Mouse (Mus musculus) liver, embryonic 11.5 days (tissue): ENCODE results near the gene Cacna1d. TPM values are rescaled to one million over a fixed set of nuclear protein-coding genes. Genes with fewer than 3 reads are reported as not detected.

Experiments used
- ATAC-seq: fragments of 200-750 bp; cut with Nextera tagmentation; replicated peaks from 2 replicates; pipeline ENCODE4 v1.8.0; 2017; ENCODE audit warnings: moderate number of reproducible peaks, mild to moderate bottlenecking, moderate TSS enrichment, moderate library complexity; ENCODE audit not compliant: low FRiP score
- DNase-seq: peaks from one replicate; pipeline ENCODE4 v3.0.0-alpha.2; 2017; ENCODE audit warnings: low spot score
- H3K27ac ChIP-seq: fragments of 300-500 bp; sonication (generic); 2 replicates; pipeline ENCODE4 v1.5.1; 2014; ENCODE audit warnings: mild to moderate bottlenecking, low read depth, low read length, control low read depth
- H3K27me3 ChIP-seq: fragments of 300-500 bp; sonication (generic); replicated peaks from 2 replicates; pipeline ENCODE4 v1.6.1; 2014; ENCODE audit warnings: low read length, mixed read lengths; ENCODE audit not compliant: control insufficient read depth, insufficient read depth
- H3K36me3 ChIP-seq: fragments of 300-500 bp; sonication (generic); 2 replicates; pipeline ENCODE4 v1.6.1; 2014; ENCODE audit warnings: mild to moderate bottlenecking, low read length, moderate library complexity, mixed read lengths; ENCODE audit not compliant: control insufficient read depth, insufficient read depth
- H3K4me1 ChIP-seq: fragments of 300-500 bp; sonication (generic); replicated peaks from 2 replicates; pipeline ENCODE4 v1.6.1; 2014; ENCODE audit warnings: low read length, mixed read lengths; ENCODE audit not compliant: control insufficient read depth, insufficient read depth
- H3K4me2 ChIP-seq: fragments of 300-500 bp; sonication (generic); 2 replicates; pipeline ENCODE4 v1.6.1; 2014; ENCODE audit warnings: mild to moderate bottlenecking, control low read depth, moderate library complexity
- H3K4me3 ChIP-seq: fragments of 300-500 bp; sonication (generic); 2 replicates; pipeline ENCODE4 v1.5.1; 2014; ENCODE audit warnings: low read depth, low read length, control low read depth
- H3K9ac ChIP-seq: fragments of 300-500 bp; sonication (generic); 2 replicates; pipeline ENCODE4 v1.6.1; 2014; ENCODE audit warnings: low read depth, low read length, control low read depth
- H3K9me3 ChIP-seq: fragments of 300-500 bp; sonication (generic); 2 replicates; pipeline ENCODE4 v1.6.1; 2016; ENCODE audit warnings: low read length, inconsistent platforms, mixed read lengths; ENCODE audit not compliant: control insufficient read depth
- WGBS: fragments of 180-500 bp; shearing (Covaris S2); extraction: QIAGEN DNeasy Blood & Tissue Kit; methylation state at CpG from one replicate; pipeline ENCODE4 v1.1.7; 2014; 5-methylcytosine and 5-hydroxymethylcytosine counted together
- polyA plus RNA-seq: library from polyadenylated mRNA; unstranded; fragments of >200 nt; fragmentation: Nextera tagmentation; extraction: Ambion mirVana; gene quantifications from 2 replicates; pipeline ENCODE4 v1.2.1, GENCODE M21; 2014

The Cacna1d gene
- polyA plus RNA-seq, 1 experiment from 2014 or later = 1.2 TPM

DNA sequence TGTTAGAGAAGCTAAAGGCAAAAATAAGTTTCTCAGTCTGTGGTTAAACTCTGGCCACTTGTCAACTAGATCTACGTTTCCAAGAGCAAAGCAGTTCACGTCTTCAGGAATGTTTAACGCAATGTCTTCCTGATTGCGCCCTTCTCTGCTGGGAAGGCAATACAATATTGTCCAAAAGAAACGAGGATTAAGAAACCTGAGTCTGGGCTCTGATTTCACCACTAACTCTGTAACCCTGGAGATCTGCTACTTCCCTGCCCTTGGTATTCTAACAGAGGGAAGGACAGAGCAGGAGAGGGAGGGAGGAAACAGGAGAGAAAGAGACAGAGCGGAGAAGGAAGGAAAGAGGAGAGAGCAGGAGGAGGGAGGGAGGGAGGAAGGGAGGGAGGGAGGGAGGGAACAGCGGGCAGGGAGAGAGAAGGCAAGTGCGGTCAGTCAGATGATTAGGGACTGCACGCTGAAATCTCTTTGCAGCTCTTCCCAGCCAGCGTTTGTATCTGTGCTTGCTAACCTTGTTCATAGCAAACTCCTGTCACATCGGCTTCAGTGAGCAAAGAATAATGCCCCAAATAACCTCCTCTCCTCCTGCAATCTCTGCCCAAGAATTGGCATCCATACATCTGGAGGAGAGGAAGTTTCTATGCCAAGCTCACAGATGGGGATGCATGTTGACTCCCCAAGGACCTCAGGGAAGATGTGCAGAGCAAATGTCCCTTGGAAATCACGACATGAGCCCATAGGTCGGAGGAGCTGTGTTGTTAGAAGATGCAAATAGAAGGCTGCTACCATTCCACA is 35.3 kb downstream of the Cacna1d start:
- no peak for DNase-seq
- H3K9ac ChIP-seq = no peak overlapping the region
- no peak overlapping the region for H3K27ac ChIP-seq
- no peak overlapping the region for H3K4me2 ChIP-seq
- no peak overlapping the region for H3K4me3 ChIP-seq
- no peaks in the 10 kb centered on the region for H3K36me3 ChIP-seq
- no peaks in the 10 kb centered on the region for H3K4me1 ChIP-seq
- H3K27me3 ChIP-seq = no peaks in the 10 kb centered on the region
- ATAC-seq = no peak
- no peaks in the 10 kb centered on the region for H3K9me3 ChIP-seq
- 31% methylated on average over 13 of the region's 13 CpGs for WGBS

DNA sequence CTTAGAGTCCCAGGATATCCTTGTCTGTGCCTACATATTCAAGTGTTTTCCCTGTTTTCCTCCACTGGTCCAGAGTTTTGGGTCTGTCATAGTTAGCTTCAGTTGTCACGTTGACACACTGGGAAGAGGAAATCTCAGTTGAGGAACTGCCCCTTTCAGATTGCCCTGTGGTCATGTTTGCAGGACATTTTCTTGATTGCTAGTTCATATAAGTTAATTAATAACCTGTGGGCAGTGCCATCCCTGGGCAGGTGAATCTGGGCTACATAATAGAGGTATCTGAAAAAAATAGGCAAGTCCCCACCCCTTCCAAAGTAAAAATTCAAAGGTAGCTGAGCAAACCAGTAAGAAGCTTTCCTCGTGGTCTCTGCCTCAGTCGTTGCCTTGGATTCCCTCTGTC is 51.3 kb downstream of the Cacna1d start:
- Histone ChIP-seq H3K27me3 (no peaks in the 10 kb centered on the region), H3K27ac (no peak overlapping the region), H3K9ac (no peak overlapping the region), H3K4me2 (no peak overlapping the region), H3K4me1 (no peaks in the 10 kb centered on the region), H3K4me3 (no peak overlapping the region), H3K9me3 (no peaks in the 10 kb centered on the region), H3K36me3 (no peaks in the 10 kb centered on the region)
- DNase-seq (no peak), ATAC-seq (no peak)
- 65% methylated on average over 3 of the region's 3 CpGs for WGBS

GRCm38 (mm10) chr14:30435316-30435715 is 55.9 kb downstream of the Cacna1d start:
- WGBS = 77% methylated on average over 5 of the region's 5 CpGs
- no peaks in the 10 kb centered on the region for H3K9me3 ChIP-seq

GRCm38 (mm10) chr14:30430446-30430845 is 60.8 kb downstream of the Cacna1d start:
- Histone ChIP-seq H3K4me3 (no peak overlapping the region), H3K9ac (no peak overlapping the region), H3K4me2 (no peak overlapping the region), H3K27me3 (no peaks in the 10 kb centered on the region), H3K9me3 (no peaks in the 10 kb centered on the region), H3K27ac (no peak overlapping the region), H3K4me1 (no peaks in the 10 kb centered on the region), H3K36me3 (no peaks in the 10 kb centered on the region)
- WGBS = 80% methylated on average over 5 of the region's 5 CpGs
- ATAC-seq (no peak), DNase-seq (no peak)

More at GRCm38 (mm10) chr14:30435316-30435715, 55.9 kb downstream of the Cacna1d start:
- DNase-seq (no peak), ATAC-seq (no peak)
- H3K27ac ChIP-seq = no peak overlapping the region
- H3K27me3 ChIP-seq = no peaks in the 10 kb centered on the region
- no peak overlapping the region for H3K9ac ChIP-seq
- no peak overlapping the region for H3K4me2 ChIP-seq
- no peaks in the 10 kb centered on the region for H3K4me1 ChIP-seq
- H3K4me3 ChIP-seq = no peak overlapping the region
- no peaks in the 10 kb centered on the region for H3K36me3 ChIP-seq

DNA sequence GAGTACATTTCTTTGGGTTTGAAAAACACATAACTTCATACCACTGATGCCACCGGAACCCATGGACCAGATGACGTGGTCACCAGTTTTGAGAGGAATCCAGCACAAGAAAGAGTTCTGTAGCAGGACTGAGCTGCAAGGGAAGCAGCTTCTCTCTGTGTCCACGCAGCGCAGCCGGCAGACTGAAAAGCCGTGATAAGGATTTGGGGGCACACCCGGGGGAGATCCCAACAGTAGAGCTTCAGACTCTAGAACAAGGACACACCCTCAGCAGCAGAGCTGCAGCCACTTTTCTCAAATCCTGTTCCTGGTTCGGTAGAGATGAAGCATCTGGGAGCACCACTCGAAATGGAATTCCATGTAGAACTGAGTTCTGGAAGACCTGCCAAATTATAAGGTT is 61.2 kb downstream of the Cacna1d start:
- Histone ChIP-seq H3K4me3 (no peak overlapping the region), H3K4me2 (no peak overlapping the region), H3K9me3 (no peaks in the 10 kb centered on the region), H3K9ac (no peak overlapping the region), H3K27ac (no peak overlapping the region), H3K27me3 (no peaks in the 10 kb centered on the region), H3K4me1 (no peaks in the 10 kb centered on the region), H3K36me3 (no peaks in the 10 kb centered on the region)
- DNase-seq (no peak), ATAC-seq (no peak)
- WGBS = 76% methylated on average over 9 of the region's 9 CpGs

GRCm38 (mm10) chr14:30429606-30430005 is 61.6 kb downstream of the Cacna1d start:
- no peaks in the 10 kb centered on the region for H3K27me3 ChIP-seq
- H3K4me2 ChIP-seq = no peak overlapping the region
- no peak overlapping the region for H3K27ac ChIP-seq
- no peaks in the 10 kb centered on the region for H3K4me1 ChIP-seq
- no peak overlapping the region for H3K9ac ChIP-seq
- H3K9me3 ChIP-seq = no peaks in the 10 kb centered on the region
- 49% methylated on average over 9 of the region's 9 CpGs for WGBS
- no peak for ATAC-seq
- no peaks in the 10 kb centered on the region for H3K36me3 ChIP-seq
- no peak for DNase-seq
- no peak overlapping the region for H3K4me3 ChIP-seq

- no peak for ATAC-seq
- H3K9me3 ChIP-seq = no peaks in the 10 kb centered on the region
- H3K27ac ChIP-seq = no peak overlapping the region
- no peak overlapping the region for H3K9ac ChIP-seq
- no peaks in the 10 kb centered on the region for H3K4me1 ChIP-seq
- no peak overlapping the region for H3K4me2 ChIP-seq
- no peak overlapping the region for H3K4me3 ChIP-seq
- H3K36me3 ChIP-seq = no peaks in the 10 kb centered on the region
- H3K27me3 ChIP-seq = no peaks in the 10 kb centered on the region
- no peak for DNase-seq
Observed at GRCm38 (mm10) chr14:30428757-30429156, 62.5 kb downstream of the Cacna1d start.

DNA sequence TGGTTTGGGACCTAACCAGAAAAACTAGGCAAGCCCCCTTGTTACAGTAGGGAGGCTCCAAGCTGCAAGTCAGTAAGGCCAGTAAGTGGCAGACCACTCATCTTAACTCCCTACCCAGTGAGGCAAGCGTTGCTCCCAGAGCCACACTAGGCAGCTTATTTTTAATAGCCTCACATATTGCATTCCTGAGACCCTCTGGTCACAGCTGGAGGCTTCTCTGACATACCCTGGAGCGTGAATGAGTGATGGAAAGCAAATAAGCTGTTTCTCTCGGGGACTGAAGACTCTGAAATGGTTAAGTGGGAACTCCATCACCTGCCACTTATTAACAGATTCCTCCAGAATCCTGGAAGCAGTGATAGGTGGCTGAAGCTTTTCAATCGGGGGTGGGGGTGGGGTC is 65.4 kb downstream of the Cacna1d start:
- H3K4me2 ChIP-seq = no peak overlapping the region
- no peaks in the 10 kb centered on the region for H3K27me3 ChIP-seq
- DNase-seq (no peak), ATAC-seq (no peak)
- H3K9me3 ChIP-seq = no peaks in the 10 kb centered on the region
- no peaks in the 10 kb centered on the region for H3K4me1 ChIP-seq
- no peak overlapping the region for H3K27ac ChIP-seq
- H3K9ac ChIP-seq = no peak overlapping the region
- 44% methylated on average over 4 of the region's 4 CpGs for WGBS
- no peaks in the 10 kb centered on the region for H3K36me3 ChIP-seq
- H3K4me3 ChIP-seq = no peak overlapping the region

GRCm38 (mm10) chr14:30425175-30425574 is 66.1 kb downstream of the Cacna1d start:
- H3K4me2 ChIP-seq = no peak overlapping the region
- H3K27ac ChIP-seq = no peak overlapping the region
- no peak overlapping the region for H3K4me3 ChIP-seq
- no peaks in the 10 kb centered on the region for H3K4me1 ChIP-seq
- ATAC-seq (no peak), DNase-seq (no peak)
- H3K36me3 ChIP-seq = no peaks in the 10 kb centered on the region
- H3K9ac ChIP-seq = no peak overlapping the region
- no peaks in the 10 kb centered on the region for H3K27me3 ChIP-seq
- 66% methylated on average over 6 of the region's 6 CpGs for WGBS
- no peaks in the 10 kb centered on the region for H3K9me3 ChIP-seq
